Mouse (Mus musculus) gastrocnemius, adult 2 months (tissue): ENCODE data around the gene Rita1. TPM values are rescaled to one million over a fixed set of nuclear protein-coding genes. Genes with fewer than 3 reads are reported as not detected.

ENCODE experiments used
- DNase-seq: peaks from one replicate; pipeline ENCODE4 v3.0.0; 2022
- H3K27ac ChIP-seq: fragments of 200-600 bp; 2 replicates; pipeline ENCODE4 v1.8.1; 2022; ENCODE audit warnings: mild to moderate bottlenecking
- H3K4me3 ChIP-seq: fragments of 200-600 bp; 2 replicates; pipeline ENCODE4 v1.8.1; 2022; ENCODE audit warnings: mild to moderate bottlenecking, moderate library complexity
- CTCF ChIP-seq: fragments of 200-600 bp; IDR thresholded peaks from 2 replicates; pipeline ENCODE4 v1.8.1; 2022; ENCODE audit warnings: antibody characterized with exemption, mild to moderate bottlenecking, moderate library complexity
- intact Hi-C: fragments of 180-260 bp; cut with DNase I; formaldehyde crosslinking; loops from one replicate; pipeline ENCODE4 v1.15.1; 2025
- total RNA-seq, 2 experiments: library from RNA; stranded (reverse); gene quantifications; 2 replicates each; pipeline ENCODE4 v1.2.3; 2021

Rita1 gene
- total RNA-seq, 2 experiments from 2014 or later: 4.9 to 6.6 TPM

GRCm38 (mm10) chr5:120644227-120644626 is 31.8 kb upstream of the Rita1 start:
- no peak for TF ChIP-seq CTCF
- intact Hi-C loops: no loop called here
- Histone ChIP-seq H3K27ac (no peak overlapping the region), H3K4me3 (no peak overlapping the region)
- DNase-seq: no peak

GRCm38 (mm10) chr5:120643365-120644085 is 31.1 kb upstream of the Rita1 start:
- intact Hi-C loops: no loop called here
- no peak for TF ChIP-seq CTCF
- Histone ChIP-seq H3K4me3 (no peak overlapping the region), H3K27ac (no peak overlapping the region)
- DNase-seq: no peak

GRCm38 (mm10) chr5:120640094-120640493 is 27.7 kb upstream of the Rita1 start:
- TF ChIP-seq CTCF: no peak
- H3K27ac ChIP-seq: no peak overlapping the region
- no peak for DNase-seq
- intact Hi-C loops: no loop called here
- H3K4me3 ChIP-seq: no peak overlapping the region

- intact Hi-C loops: no loop called here
- no peak for TF ChIP-seq CTCF
- H3K4me3 ChIP-seq: no peak overlapping the region
- H3K27ac ChIP-seq: no peak overlapping the region
- DNase-seq: no peak
These were observed 23.2 kb upstream of the Rita1 start for GRCm38 (mm10) chr5:120635633-120636032.

GRCm38 (mm10) chr5:120634860-120635259 is 22.5 kb upstream of the Rita1 start:
- H3K4me3 ChIP-seq: no peak overlapping the region
- no peak overlapping the region for H3K27ac ChIP-seq
- intact Hi-C loops: no loop called here
- DNase-seq: no peak
- no peak for TF ChIP-seq CTCF

GRCm38 (mm10) chr5:120634131-120634530 is 21.7 kb upstream of the Rita1 start, which contains the start of gene Cfap73:
Gene Cfap73 (minus strand): TSS chr5:120634235.
- TF ChIP-seq CTCF: no peak
- intact Hi-C loops: no loop called here
- no peak for DNase-seq
- H3K4me3 ChIP-seq: 0 out of 2 replicates have a peak within 1 kb of the TSS, but pooled peaks have one; percentile 7
- no peak within 1 kb of the TSS for H3K27ac ChIP-seq

GRCm38 (mm10) chr5:120631892-120632291 is 19.5 kb upstream of the Rita1 start:
- intact Hi-C loops: no loop called here
- no peak for DNase-seq
- TF ChIP-seq CTCF: peak; percentile 16; the same call in 1 of the 2 replicates
- no peak overlapping the region for H3K4me3 ChIP-seq
- H3K27ac ChIP-seq: no peak overlapping the region

GRCm38 (mm10) chr5:120631128-120631527 is 18.7 kb upstream of the Rita1 start:
- intact Hi-C loops: no loop called here
- Histone ChIP-seq H3K27ac (no peak overlapping the region), H3K4me3 (no peak overlapping the region)
- no peak for DNase-seq
- TF ChIP-seq CTCF: no peak

- no peak for DNase-seq
- no peak overlapping the region for H3K27ac ChIP-seq
- intact Hi-C loops: loop anchor here (10.0 kb wide), 1 partner anchor 116 kb away; the partner anchor contains the start of gene Oas2
- no peak overlapping the region for H3K4me3 ChIP-seq
- TF ChIP-seq CTCF: no peak
These were observed 16.2 kb upstream of the Rita1 start for GRCm38 (mm10) chr5:120628624-120629023.

- intact Hi-C loops: loop anchor here (10.0 kb wide), 1 partner anchor 117 kb away; the partner anchor contains the start of gene Oas2
- TF ChIP-seq CTCF: no peak
- no peak for DNase-seq
- Histone ChIP-seq H3K4me3 (no peak overlapping the region), H3K27ac (no peak overlapping the region)
These were observed 15.3 kb upstream of the Rita1 start for GRCm38 (mm10) chr5:120627515-120628300.

GRCm38 (mm10) chr5:120626399-120626798 is 14.0 kb upstream of the Rita1 start:
- TF ChIP-seq CTCF: no peak
- Histone ChIP-seq H3K27ac (no peak overlapping the region), H3K4me3 (no peak overlapping the region)
- no peak for DNase-seq
- intact Hi-C loops: loop anchor here (10.0 kb wide), 1 partner anchor 118 kb away; the partner anchor contains the start of gene Oas2

GRCm38 (mm10) chr5:120624427-120624826 is 12.0 kb upstream of the Rita1 start:
- Histone ChIP-seq H3K27ac (no peak overlapping the region), H3K4me3 (no peak overlapping the region)
- intact Hi-C loops: loop anchor here (10.0 kb wide), 1 partner anchor 120 kb away; the partner anchor contains the start of gene Oas2
- no peak for DNase-seq
- TF ChIP-seq CTCF: no peak
